Mouse (Mus musculus) gastrocnemius, postnatal 25 days (tissue): ENCODE measurements around the gene Vmn1r57. TPM values are rescaled to one million over a fixed set of nuclear protein-coding genes. Genes with fewer than 3 reads are reported as not detected.
"Not testable (repeated sequence)": the region's sequence is repeated elsewhere in the genome, so short reads cannot be mapped to it uniquely, and the experiment has no call there.

ENCODE experiments used
- DNase-seq: peaks from one replicate; pipeline ENCODE4 v3.0.0; 2022
- long read RNA-seq, 2 experiments: library from polyadenylated mRNA; stranded (forward); transcript quantifications; one replicate each; pipeline ENCODE4 v2.0.0; 2021
- total RNA-seq, 2 experiments: library from RNA; stranded (reverse); gene quantifications; 1 replicate in 1 of 2; 2 replicates in 1 of 2; pipeline ENCODE4 v1.2.3; 2021

Vmn1r57 gene
- total RNA-seq: not detected
- long read RNA-seq, experiment 1: 0 reads
- long read RNA-seq, experiment 2: 0 reads

- not testable (repeated sequence) for DNase-seq
Observed at GRCm38 (mm10) chr7:5218193-5218592, at the start of gene Vmn1r57. Vmn1r57 (plus strand) TSS chr7:5218493.

GRCm38 (mm10) chr7:5196647-5197046 is 21.6 kb upstream of the Vmn1r57 start, which contains the start of gene Vmn1r56:
Vmn1r56 (minus strand) TSS chr7:5196747.
- DNase-seq: not testable (repeated sequence)

DNA sequence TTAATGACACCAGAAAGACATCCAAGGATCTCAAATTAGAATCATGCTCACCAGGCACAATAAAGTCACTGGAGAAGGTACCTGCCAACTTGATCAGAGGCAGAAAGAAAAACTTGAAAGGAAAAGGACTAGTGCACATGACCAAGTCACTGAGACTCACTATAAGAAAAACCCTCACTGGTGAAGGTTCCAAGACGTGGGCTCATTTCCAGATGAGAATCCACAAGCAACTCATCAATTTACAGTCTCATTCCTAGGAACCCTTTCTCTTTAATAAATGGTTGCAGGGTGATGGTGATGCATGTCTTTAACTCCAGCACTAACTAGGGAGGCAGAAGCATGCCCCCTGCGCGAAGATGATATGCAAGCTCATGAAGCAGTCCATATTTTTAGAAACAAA is 44.8 kb downstream of the Vmn1r57 start:
- no peak for DNase-seq

Other genes with a start within 250 kb of the Vmn1r57 start
- gene Sbk3, start 247.3 kb upstream of the Vmn1r57 start, total RNA-seq: 1 to 10 TPM in 1 of 2 experiments, under 1 TPM in 1; 0.49 to 3.1 TPM
- gene Zfp579, start 222.3 kb upstream of the Vmn1r57 start, total RNA-seq: 10 to 100 TPM; 10.2 to 14.9 TPM
- gene Zfp524, start 204.1 kb upstream of the Vmn1r57 start, total RNA-seq: 1 to 10 TPM; 7.1 to 8.7 TPM
- gene Fiz1, start 203.8 kb upstream of the Vmn1r57 start, total RNA-seq: 10 to 100 TPM; 17.7 to 18.2 TPM
- gene Gm44973, start 203.0 kb upstream of the Vmn1r57 start, total RNA-seq: not detected
- 10 to 100 TPM; 10.8 to 12.1 TPM for gene Zfp865, start 198.1 kb upstream of the Vmn1r57 start, total RNA-seq
- gene Ccdc106, start 197.9 kb upstream of the Vmn1r57 start, total RNA-seq: not detected
- not detected for gene 4632433K11Rik, start 184.4 kb upstream of the Vmn1r57 start, total RNA-seq
- 1 to 10 TPM; 2.6 to 3.4 TPM for gene Zfp784, start 180.0 kb upstream of the Vmn1r57 start, total RNA-seq
- 1 to 10 TPM; 2.9 to 3.2 TPM for gene Zfp580, start 167.0 kb upstream of the Vmn1r57 start, total RNA-seq
- gene U2af2, start 156.3 kb upstream of the Vmn1r57 start, total RNA-seq: 10 to 100 TPM; 43.1 to 45.2 TPM
- 100 to 1,000 TPM; 134 to 145 TPM for gene Epn1, start 138.3 kb upstream of the Vmn1r57 start, total RNA-seq
- not detected for gene Rfpl4, start 101.5 kb upstream of the Vmn1r57 start, total RNA-seq
- gene Rasl2-9, start 92.5 kb upstream of the Vmn1r57 start, total RNA-seq: 1 to 10 TPM; 2.8 to 3.0 TPM
- not detected for gene Vmn1r55, start 68.8 kb upstream of the Vmn1r57 start, total RNA-seq
- gene Vmn1r56, start 21.7 kb upstream of the Vmn1r57 start, total RNA-seq: not detected
- gene Gm5065, start 132.0 kb downstream of the Vmn1r57 start, total RNA-seq: not detected
- gene Nlrp2, start 132.5 kb downstream of the Vmn1r57 start, total RNA-seq: not detected
- not detected for gene Vmn1r58, start 194.9 kb downstream of the Vmn1r57 start, total RNA-seq
- gene Vmn1r59, start 238.3 kb downstream of the Vmn1r57 start, total RNA-seq: not detected